Mouse (Mus musculus): Measurements from ENCODE around the gene Ugt1a9.

DNA sequence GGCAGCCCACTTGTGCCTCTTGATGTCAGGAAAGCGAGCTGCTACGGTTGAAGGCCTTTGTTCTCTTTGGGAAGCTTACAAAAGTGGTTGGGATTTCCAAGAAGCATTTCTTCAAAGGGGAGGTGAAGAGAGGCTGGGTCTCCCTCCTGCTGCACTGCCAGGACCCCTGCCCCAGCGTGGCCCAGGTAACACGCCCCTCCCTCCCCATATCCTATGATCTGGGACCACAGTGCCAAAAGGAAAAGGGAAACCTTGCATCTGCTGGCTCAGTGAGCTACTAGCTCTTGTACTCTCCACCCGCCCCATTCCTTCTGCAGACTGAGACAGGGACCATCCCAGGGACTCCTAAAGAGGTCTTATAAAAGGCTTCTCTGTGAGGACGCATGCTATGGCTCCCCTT is 187.1 kb downstream of the Ugt1a9 start:
- TF ChIP-seq CTCF (IDR thresholded peaks at IDR 0.05; ENCODE audit: low read depth, low read length) (no peak), POLR2A (IDR thresholded peaks at IDR 0.05; ENCODE audit: insufficient read depth, low read length) (no peak)

Measured in ES-Bruce4 (cell line).